Mouse (Mus musculus) neutrophil, adult 5-6 weeks (primary cell): ENCODE data around the gene Pik3c2b. TPM values are rescaled to one million over a fixed set of nuclear protein-coding genes. Genes with fewer than 3 reads are reported as not detected.
A peak's percentile ranks its signal among the peaks of the same experiment; 100 is the strongest.
"Not testable (repeated sequence)": the region's sequence is repeated elsewhere in the genome, so short reads cannot be mapped to it uniquely, and the experiment has no call there.

Experiments used
- ATAC-seq: fragments of 151-379, 151-347 bp; 2 replicates; pipeline ENCODE4 v1.8.0; 2017; ENCODE audit warnings: mild to moderate bottlenecking, moderate TSS enrichment; ENCODE audit not compliant: insufficient number of reproducible peaks, poor library complexity, low FRiP score, severe bottlenecking; ENCODE audit errors: extremely low read depth
- total RNA-seq: library from RNA; stranded (forward); fragments of 200-1000 nt; gene quantifications from 2 replicates; pipeline ENCODE4 v1.2.3, GENCODE M21; 2017

Pik3c2b gene
- 33.1 and 34.9 TPM in 2 replicates for total RNA-seq

DNA sequence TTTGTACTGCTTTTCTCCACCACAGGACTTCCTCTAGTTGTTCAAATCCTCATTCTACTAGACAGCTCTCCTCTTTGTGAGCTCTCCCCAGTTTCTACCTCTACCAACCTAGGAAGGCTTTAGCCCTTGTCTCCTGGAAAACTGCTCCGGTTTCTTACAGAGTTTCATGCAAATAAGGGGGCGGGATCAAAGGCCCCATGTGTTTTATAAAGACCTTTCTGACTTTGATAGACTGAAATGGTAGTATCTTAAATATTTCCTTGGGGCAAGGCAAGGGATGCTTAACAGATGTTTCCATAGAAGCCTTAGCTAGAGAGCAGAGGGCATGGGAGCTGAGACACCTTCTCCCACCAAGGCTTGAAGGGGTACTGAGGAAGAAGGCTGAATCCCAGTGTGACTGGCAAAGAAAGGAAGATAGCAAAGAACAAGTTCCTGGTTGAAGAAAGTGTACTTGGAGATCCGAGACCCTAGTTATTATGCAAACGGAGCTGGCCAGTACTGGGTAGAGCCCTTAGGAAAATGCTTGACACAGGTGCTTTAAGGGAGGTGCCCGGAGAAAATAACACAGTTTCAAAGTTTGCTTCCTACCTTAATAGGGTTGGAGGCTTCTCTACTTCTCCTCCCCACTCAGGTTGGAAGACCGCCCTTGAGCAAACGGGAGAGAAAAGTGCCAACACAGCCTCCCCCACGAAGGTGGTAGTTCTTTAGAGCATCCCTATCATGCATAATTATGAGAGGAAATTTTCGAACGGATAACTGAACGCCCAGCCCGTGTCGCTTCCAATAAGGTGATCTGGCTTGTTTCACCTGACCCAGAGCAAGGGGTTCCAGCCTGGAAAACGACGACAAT, at the start of gene Pik3c2b:
Gene Pik3c2b (plus strand): TSS at position 657 of the 850 bp plus-strand sequence.
- no peak for ATAC-seq

DNA sequence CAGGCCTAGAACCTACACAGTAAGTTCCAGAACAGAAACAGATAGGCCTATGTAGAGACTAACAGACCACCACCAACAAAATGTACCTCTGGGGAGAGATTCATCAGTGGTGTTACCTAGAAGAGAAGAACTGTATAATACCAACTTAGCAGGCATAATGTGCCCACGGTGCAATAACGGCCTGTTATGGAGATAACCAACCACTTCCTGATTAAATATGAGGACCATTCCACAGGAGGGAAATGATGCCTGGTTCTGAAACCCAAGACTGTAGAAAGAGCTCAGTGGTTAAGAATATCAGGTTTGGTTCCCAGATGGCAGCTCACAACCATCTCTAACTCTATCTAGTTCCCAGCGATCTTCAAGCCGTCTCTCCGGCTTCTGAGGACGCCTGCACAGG, 45.1 kb upstream of the Pik3c2b start:
- ATAC-seq: no peak

DNA sequence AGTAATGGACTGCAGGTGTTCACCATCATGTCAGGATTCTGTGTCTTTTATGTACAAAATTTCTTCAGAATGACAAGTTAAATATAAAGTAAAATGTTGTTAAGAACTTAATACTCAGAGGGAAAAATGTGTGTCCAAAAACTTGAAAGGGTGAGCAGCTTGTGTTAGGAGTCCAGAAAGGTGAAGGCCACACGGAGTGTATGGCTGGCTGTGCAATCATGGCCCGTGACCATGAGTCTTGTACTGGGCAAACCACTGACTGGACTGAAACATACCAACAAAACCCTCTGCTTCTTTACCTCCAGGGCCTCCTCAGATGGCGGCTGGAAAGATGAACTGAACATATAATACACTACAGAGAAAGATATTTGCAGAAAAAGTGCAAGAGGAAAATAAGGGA, 38.9 kb upstream of the Pik3c2b start:
- ATAC-seq: no peak

DNA sequence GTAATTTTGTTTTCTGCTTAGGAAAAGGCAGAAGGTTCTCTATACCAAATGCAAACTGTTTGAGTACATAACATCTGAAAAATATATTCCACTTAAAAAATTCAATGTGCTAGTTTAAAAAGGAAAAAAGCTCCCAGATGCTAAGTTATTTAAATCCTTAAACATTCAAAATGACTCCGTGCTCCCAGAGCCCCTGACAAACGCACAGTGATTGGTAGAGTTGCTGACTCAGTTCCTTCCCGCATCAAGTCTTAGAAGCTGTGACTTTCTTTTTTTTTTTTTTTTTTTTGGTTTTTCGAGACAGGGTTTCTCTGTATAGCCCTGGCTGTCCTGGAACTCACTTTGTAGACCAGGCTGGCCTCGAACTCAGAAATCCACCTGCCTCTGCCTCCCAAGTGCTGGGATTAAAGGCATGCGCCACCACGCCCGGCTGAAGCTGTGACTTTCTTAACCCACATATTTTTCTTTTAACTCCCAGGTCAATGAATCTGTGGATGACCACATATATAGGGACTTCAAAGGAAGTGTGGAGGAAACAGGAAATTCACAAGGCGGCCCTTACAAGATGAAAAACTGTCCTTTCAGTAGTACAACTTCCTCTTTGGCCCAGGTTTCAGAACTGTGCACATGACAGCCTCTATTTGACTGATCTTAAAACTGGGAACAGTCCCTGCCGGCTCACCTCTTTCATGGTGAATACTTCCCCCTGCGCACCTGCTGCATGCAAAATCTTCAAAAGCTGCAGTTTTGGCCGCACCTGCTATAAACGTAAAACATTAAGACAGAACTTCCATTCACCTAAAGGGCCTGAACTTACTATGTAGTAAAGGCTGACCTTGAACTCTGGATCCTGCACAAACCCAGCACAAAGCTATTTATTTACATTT, 33.3 kb upstream of the Pik3c2b start:
- ATAC-seq: peak; percentile 76

DNA sequence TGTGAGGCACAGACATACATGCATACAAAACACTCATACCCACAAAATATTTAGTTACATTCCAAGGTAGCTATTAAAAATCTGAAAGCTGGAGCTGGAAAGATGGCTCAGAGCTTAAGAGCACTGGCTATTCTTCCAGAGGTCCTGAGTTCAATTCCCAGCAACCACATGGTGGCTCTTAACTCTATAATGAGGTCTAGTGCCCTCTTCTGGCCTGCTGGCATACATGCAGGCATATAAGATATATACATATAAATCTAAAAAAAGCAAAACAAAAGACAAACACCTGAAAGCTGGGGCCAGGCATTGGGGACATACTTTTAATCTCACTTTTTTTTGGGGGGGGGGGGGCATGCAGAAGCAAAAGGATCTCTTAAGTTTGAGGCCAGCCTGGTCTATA, 32.1 kb upstream of the Pik3c2b start:
- no peak for ATAC-seq

DNA sequence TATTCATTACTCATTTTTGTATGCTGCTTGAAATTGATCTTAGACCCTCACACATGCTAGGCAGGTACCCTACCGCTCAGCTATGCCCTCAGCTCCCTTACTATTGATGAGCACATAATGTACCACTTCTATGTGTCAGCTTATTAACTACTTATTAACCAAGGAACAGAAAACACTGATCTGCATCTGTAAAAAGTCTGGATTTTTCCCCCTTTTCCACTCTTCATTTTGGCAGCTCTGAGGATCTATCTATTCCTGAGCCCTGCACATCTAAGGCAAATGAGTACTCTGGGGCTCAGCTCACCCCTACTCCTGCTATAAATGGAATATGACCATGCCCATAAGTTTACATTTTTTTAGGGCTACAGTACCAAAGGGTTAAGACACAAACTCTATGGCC, 31.3 kb upstream of the Pik3c2b start:
- no peak for ATAC-seq

DNA sequence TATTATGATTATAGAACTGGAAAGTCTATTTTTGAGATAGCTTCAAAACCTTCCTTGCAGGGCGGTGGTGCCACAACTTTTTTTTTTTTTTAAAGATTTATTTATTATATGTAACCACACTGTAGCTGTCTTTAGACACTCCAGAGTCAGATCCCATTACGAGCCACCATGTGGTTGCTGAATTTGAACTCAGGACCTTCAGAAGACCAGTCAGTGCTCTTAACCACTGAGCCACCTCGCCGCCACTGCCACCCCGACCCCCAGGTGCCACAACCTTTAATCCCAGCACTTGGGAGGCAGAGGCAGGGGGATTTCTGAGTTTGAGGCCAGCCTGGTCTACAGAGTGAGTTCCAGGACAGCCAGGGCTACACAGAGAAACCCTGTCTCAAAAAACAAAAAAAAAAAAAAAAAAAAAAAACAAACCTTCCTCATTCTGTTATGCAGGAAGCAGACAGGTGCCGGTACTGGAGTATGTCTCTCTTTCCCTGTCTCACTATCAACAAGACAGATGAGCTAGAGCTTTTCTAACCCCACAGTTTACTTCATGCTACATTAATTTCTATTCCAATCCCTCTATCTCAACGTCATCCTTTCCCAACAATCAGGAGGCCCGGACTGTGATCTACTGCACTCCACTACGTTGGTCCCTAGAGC, 28.6 kb upstream of the Pik3c2b start:
- ATAC-seq: no peak

DNA sequence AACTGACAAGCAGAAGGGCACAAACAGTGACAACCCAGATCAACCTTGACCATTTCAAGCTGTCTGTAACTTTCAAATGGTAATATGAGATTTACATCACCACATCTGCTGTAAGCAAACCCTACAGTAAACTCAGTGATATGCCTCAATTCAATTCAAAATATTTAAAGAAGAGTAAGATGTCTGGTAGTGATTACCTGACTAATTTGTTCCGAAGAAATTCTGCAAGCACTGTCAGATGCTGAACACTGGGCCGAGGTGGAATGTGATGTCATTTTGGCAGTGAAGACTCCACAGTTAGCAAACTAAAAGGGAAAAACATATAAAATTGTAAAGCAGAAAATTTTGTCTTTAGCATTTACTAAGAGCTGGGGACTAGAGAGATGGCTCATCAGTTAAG, 26.9 kb upstream of the Pik3c2b start:
- ATAC-seq: no peak

DNA sequence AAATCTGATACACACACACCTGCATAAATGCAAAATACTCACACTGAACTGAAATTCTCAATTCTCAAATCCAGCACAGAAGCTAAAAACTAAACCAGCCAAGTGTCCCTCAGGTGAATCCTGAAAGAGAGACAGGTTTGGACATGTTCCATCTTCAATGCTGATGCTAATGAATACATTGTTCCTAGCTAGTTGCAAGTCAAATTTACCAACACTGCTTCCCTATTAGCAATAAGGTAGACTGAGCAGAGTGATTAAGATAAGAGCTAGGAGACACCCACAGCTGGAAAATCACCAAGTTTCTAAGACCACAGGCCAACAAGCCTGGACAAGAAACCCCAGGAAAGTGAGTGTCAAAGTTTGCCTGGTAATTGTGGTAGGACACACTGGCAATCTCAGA, 26.2 kb upstream of the Pik3c2b start:
- no peak for ATAC-seq

DNA sequence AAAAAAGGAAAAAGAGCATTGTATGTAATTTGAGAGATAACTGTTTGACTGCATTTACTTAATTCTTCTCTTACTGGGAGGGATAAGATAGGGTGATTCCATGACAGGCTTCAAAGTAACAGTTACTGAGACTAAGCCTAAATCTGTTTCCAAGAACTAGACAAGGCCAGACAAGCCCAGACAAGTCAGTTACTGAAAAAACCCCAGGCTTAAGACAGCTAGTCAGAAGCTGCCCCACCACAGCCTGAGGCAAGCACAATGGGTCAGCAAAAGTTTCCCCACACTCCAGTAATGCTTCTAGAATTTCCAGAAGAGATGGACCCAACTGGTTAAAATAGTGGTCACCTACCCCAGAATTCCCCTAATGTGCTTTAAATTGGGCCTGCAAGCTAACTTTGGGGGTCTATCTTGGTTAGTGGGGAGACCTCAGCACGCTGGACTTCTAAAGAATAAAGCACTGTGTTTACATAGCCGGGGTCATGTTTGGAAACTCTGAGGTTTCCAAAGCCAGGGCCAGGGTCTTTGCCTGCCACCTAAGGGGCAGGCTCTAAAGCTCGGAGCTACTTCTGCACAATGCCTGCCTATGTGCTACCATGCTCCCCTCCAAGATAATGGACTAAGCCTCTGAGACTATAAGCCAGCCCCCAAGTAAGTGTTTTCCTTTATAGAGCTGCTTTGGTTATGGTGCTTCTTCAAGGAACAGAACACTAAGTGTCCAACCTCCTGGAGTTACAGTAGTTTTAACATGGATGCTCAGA, 25.2 kb upstream of the Pik3c2b start:
- no peak for ATAC-seq

DNA sequence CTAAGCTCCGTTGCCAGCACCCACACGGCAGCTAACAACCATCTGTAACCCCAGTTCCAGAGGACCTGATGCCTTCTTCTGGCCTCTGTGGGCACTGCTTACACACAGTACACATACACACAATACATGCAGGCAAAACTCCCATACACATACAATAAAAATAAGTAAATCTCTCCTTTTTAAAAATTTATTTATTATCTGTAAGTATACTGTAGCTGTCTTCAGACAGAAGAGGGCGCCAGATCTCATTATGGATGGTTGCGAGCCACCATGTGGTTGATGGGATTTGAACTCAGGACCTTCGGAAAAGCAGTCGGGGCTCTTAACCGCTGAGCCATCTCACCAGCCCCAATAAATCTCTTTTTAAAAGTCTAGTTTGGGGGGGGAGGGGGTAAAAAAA, 24.1 kb upstream of the Pik3c2b start:
- ATAC-seq: no peak

DNA sequence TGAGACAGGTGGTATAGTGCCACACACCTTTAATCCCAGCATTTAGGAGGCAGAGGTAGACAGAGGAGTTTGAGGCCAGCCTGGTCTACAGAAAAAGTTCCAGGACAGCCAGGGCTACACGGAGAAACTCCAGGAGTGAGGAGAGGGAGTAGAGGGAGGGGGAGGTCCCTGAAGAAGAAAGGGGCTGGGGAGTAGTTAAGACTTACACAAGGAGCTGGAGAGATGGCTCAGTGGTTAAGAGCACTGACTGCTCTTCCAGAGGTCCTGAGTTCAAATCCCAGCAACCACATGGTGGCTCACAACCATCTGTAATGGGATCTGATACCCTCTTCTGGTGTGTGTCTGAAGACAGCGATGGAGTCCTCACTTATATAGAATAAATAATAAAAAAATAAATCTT, 23.5 kb upstream of the Pik3c2b start:
- ATAC-seq: not testable (repeated sequence)

DNA sequence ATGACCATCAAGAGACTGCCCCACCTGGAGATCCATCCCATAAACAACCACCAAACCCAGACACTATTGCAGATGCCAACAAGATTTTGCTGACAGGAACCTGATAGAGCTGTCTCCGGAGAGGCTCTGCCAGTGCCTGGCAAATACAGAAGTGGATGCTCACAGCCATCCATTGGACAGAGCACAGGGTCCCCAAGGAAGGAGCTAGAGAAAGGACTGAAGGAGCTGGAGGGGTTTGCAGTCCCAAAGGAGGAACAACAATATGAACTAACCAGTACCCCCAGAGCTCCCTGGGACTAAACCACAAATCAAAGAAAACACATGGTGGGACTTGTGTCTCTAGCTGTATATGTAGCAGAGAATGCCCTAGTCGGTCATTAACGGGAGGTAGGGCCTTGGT, 21.7 kb upstream of the Pik3c2b start:
- not testable (repeated sequence) for ATAC-seq

DNA sequence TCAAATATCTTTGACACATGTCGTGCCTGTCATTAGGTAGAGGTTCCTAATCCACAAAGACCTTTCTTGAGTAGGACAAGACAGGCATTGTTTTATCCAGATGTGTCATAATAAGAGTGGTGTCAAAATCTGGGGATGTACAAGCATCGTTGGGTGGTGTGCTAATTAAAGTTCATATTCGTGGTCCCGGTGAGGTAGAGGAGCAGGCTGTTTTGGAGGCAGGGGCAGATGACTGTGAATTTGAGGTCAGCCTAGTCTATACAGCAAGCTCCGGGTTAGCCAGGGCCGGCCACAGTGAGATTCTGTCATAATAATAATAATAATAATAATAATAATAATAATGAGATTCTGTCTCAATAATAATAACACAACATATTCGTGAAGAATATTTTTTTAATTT, 21.0 kb upstream of the Pik3c2b start:
- no peak for ATAC-seq

DNA sequence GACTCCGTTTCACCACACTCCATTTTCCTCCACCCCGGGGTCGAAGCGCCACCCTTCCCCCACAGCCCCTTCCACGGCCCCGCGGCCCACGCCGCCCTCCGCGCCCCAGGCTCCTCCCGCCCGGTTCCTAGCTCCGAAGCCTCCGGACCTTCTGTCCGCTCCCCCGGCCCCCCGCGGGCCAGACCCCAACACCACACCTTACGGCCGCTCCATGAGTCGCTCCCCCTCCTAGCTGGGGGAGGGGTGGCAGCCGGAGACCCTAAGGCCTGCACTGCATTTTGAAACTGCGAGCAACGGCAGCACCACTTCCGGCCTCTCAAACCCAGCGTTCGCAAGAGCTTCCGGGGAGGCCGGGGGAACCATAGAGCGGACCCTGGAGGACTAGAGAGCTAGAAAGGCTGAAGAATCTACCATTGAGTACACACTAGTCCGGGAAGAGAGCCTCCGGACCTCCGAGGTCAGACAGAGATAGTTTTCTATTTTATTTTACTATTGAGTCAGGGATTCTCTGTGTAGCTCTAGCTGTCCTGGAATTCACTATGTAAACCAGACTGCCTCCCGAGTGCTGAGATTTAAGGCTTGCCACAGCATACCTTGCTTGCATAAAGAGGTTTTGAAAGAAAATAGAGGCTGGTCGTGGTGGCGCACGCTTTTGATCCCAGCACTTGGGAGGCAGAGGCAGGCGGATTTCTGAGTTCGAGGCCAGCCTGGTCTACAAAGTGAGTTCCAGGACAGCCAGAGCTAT, 20.2 kb upstream of the Pik3c2b start:
- ATAC-seq: peak; percentile 98

DNA sequence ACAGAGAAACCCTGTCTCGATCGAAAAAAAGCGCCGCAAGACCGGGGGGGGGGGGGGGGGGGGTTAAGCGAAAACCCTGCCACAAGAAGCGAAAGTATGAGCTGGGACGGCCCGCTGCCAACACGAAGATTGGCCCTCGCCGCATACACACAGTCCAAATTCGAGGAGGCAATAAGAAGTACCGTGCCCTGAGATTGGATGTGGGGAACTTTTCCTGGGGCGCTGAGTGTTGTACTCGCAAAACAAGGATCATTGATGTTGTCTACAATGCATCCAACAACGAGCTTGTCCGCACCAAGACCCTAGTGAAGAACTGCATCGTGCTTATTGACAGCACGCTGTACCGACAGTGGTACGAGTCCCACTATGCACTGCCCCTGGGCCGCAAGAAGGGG, 19.7 kb upstream of the Pik3c2b start:
- not testable (repeated sequence) for ATAC-seq

DNA sequence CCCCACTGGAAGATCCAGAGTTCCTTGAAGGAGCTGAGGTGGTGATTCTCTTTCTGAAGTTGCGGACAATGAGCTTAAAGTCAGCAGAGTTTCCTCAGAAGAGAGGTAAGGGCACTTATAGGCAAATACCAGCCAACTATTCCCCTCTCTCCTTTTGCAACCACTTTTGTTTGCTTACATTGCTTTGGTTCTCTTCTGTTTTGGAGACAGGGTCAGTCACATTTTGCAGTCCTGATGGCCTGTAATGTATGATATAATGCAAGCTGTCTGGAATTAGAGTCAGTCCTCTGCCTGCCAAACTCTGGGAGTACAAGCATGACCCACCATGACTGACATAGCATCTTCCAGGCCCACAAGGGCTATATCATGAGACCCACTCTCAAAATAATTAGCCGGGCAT, 18.3 kb upstream of the Pik3c2b start:
- ATAC-seq: no peak

DNA sequence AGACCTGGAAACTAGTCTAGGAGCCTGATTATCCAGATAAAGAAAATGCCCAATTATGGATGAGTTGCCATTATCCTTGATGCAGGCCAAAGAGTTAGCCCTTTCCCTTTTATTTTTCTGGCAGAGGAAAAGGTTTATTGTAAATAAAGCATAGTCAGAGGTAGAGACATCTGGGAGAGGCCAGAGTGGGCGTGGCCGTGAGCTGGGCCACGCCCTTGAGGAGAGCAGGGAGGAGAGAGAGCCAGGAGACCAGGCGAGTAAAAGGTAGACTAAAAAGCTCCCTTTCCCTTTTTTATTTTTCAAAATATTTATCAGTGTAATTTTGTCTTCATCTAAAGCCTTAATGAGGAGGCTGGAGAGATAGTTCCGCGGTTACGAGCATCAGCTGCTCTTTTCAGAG, 17.5 kb upstream of the Pik3c2b start:
- ATAC-seq: no peak
